Mouse (Mus musculus): Measurements from ENCODE around the gene Manba. TPM values are rescaled to one million over a fixed set of nuclear protein-coding genes. Genes with fewer than 3 reads are reported as not detected.

Manba gene
- polyA plus RNA-seq, 1 experiment: 1.8 TPM

DNA sequence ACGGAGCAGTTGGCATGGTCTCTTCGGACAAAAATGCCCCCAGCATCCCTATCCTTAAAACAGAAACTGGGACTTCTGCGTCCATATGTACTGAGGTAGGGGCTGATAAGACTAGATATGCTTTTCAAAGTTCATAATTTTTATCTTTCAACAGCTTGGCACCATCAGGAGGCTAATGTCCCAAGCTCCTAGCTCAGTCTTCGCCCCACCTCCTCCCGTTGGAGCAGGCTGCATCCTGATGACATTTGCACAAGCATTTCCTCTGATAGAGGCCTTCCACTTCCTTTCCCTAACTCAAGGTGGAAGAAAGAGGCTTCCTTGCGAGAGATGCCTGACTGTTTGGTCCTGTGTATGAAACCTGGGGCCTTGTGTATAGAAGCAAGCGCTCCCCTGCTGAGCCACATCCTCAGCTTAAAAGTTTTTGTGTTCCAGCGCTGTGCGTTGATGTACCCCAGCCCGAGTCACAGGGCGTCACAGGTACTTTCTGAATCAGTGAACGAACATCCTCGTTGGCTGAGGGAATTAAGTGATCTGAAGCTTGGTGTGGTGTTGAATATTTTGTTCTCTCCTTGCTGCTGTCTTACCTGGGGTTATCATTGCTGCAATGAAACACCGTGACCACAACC, 28.5 kb downstream of the Manba start:
- TF ChIP-seq GATA1 (IDR thresholded peaks at IDR 0.05; ENCODE audit: low read length): no peak

DNA sequence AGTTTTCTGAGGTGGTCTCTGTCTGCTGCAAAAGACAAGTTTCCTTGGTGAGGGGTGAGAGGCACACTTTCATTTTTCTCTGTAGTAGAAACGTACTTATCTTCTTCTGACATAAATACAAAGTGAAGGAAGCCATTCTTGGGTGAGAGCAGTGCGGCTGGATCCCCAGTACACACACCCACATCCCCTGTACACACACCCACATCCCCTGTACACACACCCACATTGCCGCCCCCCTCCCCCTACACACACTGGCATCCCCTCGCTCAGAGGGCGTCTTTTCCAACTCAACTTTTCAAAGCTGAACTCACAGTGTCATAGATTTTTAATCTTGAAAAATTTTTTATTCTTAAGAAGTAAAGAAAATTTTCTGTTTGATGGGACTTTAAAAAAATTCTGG, 29.8 kb downstream of the Manba start:
- no peak for TF ChIP-seq GATA1 (IDR thresholded peaks at IDR 0.05; ENCODE audit: low read length)

DNA sequence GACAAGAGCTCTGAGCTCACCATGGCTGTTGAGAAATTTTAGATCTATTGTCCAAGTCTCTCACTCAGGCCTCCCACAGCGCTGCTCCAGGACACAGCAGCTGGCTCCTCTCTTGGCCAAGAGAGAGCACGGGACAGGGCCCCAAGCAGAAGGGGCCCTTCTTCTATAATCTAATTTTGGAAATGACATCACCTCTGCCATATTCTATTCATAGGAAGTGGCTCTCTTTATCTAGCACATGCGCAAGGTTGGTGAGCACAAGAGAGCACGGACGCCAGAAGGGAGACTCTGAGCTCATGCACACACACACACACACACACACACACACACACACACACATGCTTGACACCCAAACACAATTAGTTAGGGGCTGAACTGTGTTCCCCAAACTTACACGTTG, 31.5 kb downstream of the Manba start:
- no peak for TF ChIP-seq GATA1 (IDR thresholded peaks at IDR 0.05; ENCODE audit: low read length)

DNA sequence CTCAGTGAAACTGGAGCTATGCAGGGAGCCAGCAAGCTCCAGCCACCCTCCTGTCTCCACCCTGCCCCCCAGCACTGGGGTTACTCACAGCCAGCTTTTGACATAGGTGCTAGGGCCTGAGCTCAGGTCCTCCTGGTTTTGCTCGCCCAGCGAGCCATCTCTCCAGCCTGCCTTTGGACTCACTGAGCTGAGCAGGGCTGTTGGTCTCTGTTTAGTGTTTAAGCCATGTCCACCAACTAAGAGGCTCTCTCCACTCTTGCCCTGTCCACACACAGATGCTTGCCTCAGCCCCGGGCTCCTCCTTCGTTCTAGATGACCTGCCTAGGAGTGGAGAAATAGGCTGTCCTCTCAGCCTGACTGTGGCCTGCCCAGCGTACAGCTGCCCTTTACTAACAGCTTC, 33.5 kb downstream of the Manba start:
- no peak for TF ChIP-seq GATA1 (IDR thresholded peaks at IDR 0.05; ENCODE audit: low read length)

DNA sequence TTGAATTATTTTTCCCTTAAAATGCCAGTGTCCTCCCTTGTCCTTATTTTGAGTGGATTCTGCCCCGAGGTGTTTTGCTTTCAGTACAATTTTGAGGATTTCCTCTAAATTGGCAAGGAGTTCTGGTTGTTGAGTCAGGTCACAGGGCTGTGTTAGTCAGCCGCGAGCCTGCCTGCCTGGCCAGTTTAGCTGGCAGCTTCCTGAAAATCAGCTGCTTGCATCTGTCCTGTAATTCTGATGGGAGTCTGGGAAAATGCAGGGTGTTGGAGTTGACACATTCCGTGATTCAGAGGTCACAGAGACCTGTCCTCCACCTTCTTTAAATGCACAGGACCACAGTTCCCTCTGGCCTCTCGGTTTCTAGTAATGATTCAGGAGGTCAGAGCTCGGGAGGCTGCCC, 34.2 kb downstream of the Manba start:
- no peak for TF ChIP-seq GATA1 (IDR thresholded peaks at IDR 0.05; ENCODE audit: low read length)

DNA sequence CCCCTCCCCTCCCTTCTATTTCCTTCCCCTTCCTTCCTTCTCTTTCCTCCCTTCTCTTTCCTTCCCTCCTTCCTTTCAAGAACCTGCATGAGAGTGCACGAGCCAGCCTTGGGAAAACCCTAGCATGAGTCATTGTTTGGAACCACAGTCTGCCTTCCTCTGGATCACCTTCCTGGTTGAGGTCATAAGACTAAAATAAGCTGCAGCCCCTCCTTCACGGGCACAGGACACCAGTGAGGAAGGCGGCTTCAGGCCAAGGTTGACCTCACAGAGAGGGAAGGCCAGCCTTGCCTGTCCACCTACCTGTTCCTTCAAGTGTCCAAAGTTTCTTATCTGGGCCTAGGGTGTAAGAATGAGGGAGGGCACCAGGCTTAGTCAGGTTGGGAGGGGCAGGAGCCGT, 36.6 kb downstream of the Manba start:
- TF ChIP-seq GATA1 (IDR thresholded peaks at IDR 0.05; ENCODE audit: low read length): no peak

DNA sequence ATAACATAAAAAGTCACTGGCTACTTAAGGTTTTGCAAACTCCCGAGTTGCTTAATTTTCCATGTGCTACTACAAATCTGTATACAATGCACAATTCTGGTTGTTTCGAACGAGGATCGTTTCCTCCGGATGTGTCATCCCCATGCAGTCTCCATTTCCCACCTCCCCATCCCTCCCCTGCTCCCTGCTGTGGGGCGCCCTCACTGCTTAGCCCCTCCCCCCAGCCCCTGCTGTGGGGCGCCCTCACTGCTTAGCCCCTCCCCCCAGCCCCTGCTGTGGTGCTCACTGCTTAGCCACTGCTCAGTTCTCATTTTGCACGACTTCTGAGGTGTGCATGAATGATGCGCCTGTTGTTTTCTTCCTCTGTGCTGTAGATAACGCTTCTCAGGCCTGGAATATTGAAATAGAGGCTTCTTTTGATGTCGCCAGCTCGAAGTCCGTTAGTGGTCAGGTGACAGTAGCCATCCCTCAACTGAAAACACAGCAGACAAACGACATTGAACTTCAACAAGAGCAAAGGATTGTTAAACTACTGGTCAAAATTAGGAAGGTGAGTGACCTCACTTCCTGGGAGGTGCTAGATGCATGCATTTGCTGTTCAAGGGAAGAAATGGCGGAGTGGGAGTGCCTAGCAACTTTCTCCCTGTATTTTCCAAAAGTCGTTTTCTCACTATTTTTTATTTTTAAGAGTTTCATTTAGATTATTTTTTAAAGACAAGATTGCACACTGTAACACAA, 37.4 kb downstream of the Manba start:
- no peak for TF ChIP-seq GATA1 (IDR thresholded peaks at IDR 0.05; ENCODE audit: low read length)

DNA sequence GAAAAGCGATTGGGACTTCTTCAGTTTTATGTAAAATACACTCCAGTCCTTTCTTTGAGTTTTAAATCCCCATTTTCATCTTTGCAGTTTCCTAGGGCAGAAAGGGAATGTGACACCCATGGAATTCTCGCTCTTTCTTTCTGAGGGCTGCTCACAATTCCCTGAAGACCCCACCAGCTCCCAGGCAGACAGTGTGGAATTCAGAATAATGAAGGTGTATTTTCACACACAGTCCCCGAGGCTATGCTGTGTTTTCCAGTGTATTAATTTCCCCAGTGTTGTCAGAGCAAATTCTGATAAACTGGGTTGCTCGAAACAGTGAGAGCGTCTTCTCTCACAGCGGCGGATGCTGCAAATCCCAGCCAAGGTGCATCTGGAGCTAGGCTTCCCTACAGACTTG, 44.3 kb downstream of the Manba start:
- TF ChIP-seq GATA1 (IDR thresholded peaks at IDR 0.05; ENCODE audit: low read length): no peak

DNA sequence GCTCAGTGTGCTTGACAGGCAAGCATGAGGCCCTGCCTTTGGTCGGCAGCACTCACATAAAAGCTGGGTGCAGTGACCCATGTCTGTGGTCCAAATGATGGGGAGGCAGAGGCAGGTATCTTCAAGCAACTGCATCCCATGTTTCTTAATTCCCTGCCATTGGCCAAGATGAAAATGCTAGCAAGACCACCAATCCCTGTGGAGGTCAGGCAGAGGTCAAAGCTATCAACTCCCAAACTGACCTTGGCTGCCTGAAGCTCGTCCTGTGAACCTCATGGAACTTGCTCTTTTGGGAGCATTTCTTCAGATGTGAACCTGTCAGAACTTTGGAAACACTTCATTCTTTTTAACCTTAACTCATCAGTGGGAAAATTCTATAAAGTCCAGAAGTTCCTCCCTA, 46.4 kb downstream of the Manba start:
- TF ChIP-seq GATA1 (IDR thresholded peaks at IDR 0.05; ENCODE audit: low read length): no peak

DNA sequence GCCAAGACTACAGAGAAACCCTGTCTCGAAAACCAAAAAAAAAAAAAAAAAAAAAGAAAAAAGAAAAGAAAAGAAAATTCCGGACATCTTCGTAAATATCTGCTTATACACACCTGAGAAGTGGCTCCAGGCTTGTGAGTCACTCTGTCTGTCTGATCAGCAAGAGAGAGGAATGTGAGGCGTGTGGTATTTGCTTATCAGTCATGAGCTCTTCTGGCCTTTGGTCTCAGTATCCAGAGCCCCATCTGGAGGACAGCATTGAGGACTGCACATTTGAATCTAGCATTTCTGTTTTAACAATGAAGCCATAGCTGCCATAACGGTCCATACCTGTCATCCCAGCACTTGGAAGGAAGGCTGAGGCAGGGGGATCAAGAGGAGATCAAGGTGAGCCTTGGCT, 48.7 kb downstream of the Manba start:
- no peak for TF ChIP-seq GATA1 (IDR thresholded peaks at IDR 0.05; ENCODE audit: low read length)

DNA sequence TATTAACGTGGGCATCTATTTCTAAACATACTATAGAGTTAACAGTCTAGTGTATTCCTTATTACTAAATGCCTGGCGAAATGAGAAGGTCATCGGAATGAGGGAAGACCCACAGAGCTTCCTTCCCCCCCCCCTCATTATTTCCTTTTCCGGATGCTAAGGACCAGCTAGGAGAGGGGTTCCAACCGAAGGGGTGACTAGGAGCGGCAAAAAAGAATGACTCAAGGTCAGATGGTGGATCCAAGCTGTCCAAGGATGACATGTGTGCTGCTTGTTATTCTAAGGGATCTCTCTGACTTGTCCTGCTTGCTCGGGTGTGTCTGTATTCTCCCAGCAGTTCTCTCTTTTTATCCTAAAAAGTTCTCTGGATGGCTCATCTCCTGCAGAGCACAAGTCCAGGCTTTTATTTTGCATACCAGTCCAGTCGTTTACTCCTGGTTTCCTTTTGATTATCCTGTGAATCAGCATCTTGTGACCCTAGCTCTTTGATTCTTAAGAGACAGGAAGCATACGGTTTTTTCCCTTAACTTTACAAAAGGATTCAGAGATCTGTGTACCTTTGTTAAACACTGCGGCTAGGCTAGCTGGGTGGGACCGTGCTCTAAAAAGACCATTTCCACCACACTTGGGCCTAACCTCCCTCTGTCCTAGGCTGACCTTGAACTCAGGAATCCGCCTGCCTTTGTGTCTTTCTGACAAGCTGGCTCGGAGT, 61.0 kb downstream of the Manba start:
- TF ChIP-seq GATA1 (IDR thresholded peaks at IDR 0.05; ENCODE audit: low read length): no peak

DNA sequence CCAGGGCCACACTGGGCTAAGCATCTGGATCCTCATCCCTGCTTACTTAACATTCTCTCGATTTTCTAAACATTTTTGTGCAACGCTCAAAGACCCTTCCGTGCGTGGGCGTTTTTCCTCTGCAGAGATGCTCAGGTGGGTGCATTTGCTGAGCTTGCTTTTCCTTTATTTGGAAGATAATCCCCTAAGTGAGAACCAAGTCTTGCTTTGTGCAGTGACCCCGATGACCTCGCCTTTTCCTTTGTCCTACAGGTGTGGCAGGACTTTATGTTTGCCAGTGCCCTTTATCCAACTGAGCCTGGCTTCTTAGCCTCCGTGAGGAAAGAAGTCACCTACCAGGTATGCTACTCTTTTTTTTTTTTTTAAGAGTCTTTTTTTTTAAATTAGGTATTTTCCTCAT, 61.9 kb downstream of the Manba start:
- TF ChIP-seq GATA1 (IDR thresholded peaks at IDR 0.05; ENCODE audit: low read length): no peak

DNA sequence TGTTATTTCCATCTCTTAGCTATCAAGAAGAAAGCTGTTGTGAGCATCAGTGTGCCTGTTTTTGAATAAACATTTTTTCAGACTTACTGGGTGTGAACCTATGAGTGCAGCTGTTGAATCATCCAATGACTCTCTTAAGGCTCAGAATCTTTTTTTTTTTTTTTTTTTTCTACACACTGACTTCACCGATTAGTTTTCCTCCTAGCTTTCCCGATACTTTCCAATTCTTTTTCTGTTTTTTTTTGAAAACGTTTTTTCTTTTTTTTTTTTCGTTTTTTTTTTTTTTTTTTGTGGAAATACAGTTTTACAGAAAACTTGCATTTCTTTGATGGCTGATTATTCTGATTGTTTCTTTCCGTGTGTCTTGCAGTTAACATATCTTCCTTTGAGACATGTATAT, 67.5 kb downstream of the Manba start:
- no peak for TF ChIP-seq GATA1 (IDR thresholded peaks at IDR 0.05; ENCODE audit: low read length)

DNA sequence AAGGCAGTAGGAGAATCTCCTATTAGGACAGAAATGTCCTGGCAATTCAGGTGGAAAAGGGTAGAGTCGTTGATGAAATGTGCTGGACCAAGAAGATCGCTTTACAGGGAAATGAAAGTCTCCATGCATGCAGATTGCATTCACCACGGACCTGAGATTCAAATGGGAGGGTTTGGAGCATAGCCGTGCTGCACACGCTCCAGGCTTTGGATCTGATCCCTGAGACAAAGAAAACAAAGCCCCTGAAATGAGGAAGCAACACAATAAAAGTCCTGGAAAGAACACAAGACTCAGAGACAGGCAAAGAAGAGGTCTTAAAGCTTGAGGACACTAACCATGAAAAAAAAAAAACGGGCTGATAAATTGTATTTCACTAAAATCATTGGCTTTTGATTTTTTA, 69.8 kb downstream of the Manba start:
- TF ChIP-seq GATA1 (IDR thresholded peaks at IDR 0.05; ENCODE audit: low read length): no peak

DNA sequence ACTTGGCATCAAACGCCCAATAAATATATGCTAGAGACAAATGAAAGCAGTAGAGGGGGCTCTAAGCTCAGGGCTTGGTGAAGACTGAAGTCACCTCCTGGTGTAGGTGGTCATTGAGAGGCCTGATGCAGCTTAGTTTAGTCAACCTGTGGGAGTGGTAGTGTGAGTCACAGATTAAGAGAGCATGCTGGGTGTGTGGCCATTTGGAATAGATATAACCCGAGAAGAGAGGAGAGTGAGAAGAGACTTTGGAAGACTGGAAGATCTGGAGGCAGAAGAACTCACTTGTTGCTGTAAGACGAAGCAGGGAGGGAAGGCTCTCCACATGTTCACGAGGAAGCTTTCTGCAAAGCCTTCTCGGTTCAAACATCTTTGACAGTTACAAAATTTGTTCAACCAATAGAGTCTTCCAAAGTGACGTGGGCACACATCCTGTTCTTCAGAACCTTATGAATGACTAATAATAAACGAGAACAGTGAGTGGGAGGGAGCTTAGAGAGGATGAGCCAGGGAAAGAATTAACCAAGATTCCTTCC, 70.7 kb downstream of the Manba start:
- TF ChIP-seq GATA1 (IDR thresholded peaks at IDR 0.05; ENCODE audit: low read length): no peak

DNA sequence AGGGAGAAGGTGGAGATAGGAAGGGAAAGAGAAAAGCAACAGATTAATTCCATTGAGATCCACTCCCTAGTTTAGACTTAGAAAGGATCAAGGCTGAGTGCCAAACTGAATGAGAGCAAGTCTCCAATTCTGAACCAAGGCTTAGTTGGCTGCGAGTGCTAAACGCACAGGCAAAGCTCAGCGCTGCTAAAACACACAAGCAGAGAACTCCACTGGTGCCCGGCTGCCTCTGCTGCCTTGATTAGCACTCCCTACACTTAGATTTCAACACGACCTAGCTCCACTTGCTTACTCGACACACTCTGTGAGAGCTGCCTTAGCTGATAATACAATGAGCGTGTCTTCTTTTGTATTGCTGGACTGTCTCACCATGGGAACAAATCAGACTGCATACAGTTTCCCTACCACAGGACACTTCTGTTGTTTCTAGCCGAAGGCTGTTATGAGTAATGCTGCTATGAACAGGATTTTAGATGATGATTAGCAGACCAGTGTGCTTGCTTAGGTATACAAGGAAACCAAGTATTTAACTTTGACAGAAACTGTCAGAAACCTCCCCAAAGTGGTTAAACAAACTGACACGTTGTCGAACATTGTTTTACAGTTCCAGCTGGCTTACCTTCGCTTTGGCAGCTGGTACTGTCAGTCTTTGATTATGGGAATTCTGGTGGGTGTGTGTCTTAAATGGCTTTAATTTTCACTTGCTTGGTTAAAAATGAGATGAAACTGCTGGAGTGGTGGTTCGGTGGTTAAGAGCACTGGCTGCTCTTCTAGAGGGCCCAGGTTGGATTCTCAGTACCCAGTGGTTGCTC, 71.6 kb downstream of the Manba start:
- TF ChIP-seq GATA1 (IDR thresholded peaks at IDR 0.05; ENCODE audit: low read length): no peak

All from G1E-ER4 (cell line).